Mouse (Mus musculus) ES-Bruce4 (cell line): ENCODE data around the gene Bola1. TPM values are rescaled to one million over a fixed set of nuclear protein-coding genes. Genes with fewer than 3 reads are reported as not detected.

Experiments used
- H3K27ac ChIP-seq: 2 replicates; pipeline ENCODE4 v1.5.1; 2012; ENCODE audit warnings: low read length, inconsistent platforms; ENCODE audit not compliant: insufficient read depth
- H3K27me3 ChIP-seq: 2 replicates; pipeline ENCODE4 v1.6.1; 2012; ENCODE audit warnings: mild to moderate bottlenecking, low read length, inconsistent platforms; ENCODE audit not compliant: control insufficient read depth, poor library complexity, insufficient read depth, severe bottlenecking
- H3K36me3 ChIP-seq: 2 replicates; pipeline ENCODE4 v1.6.1; 2012; ENCODE audit warnings: inconsistent platforms, mild to moderate bottlenecking, low read length, moderate library complexity; ENCODE audit not compliant: control insufficient read depth, poor library complexity, insufficient read depth, severe bottlenecking
- H3K4me1 ChIP-seq: one replicate; pipeline ENCODE4 v1.8.1; 2011; ENCODE audit warnings: low read length; ENCODE audit not compliant: control insufficient read depth, insufficient read depth
- H3K4me3 ChIP-seq: 2 replicates; pipeline ENCODE4 v1.5.1; 2011; ENCODE audit warnings: low read depth, mild to moderate bottlenecking, low read length
- H3K9ac ChIP-seq: 2 replicates; pipeline ENCODE4 v1.6.1; 2012; ENCODE audit warnings: low read depth, mild to moderate bottlenecking, inconsistent platforms; ENCODE audit not compliant: poor library complexity, severe bottlenecking
- H3K9me3 ChIP-seq: replicated peaks from 2 replicates; pipeline ENCODE4 v1.6.1; 2012; ENCODE audit warnings: mild to moderate bottlenecking, low read length, inconsistent platforms; ENCODE audit not compliant: control insufficient read depth, poor library complexity, insufficient read depth, severe bottlenecking
- CTCF ChIP-seq: IDR thresholded peaks from one replicate; pipeline ENCODE4 v1.8.1; 2011; ENCODE audit warnings: low read depth, low read length
- EP300 ChIP-seq: IDR thresholded peaks from 2 replicates; pipeline ENCODE4 v1.6.1; 2011; ENCODE audit warnings: low read depth, low read length; ENCODE audit not compliant: insufficient read depth
- POLR2A ChIP-seq: IDR thresholded peaks from one replicate; pipeline ENCODE4 v1.8.1; 2011; ENCODE audit warnings: low read length; ENCODE audit not compliant: insufficient read depth
- polyA plus RNA-seq: library from polyadenylated mRNA; stranded (reverse); fragments of >200 nt; gene quantifications from 2 replicates; pipeline ENCODE4 v1.2.4, GENCODE M21; 2011; ENCODE audit warnings: low read depth; ENCODE audit not compliant: missing spikeins, insufficient read depth, insufficient read length

Gene Bola1
- polyA plus RNA-seq, 1 experiment = 18.1 TPM

- Histone ChIP-seq H3K4me1 (no peaks in the 10 kb centered on the region), H3K9ac (no peak overlapping the region), H3K9me3 (no peaks in the 10 kb centered on the region), H3K27me3 (no peaks in the 10 kb centered on the region), H3K27ac (no peak overlapping the region), H3K36me3 (no peaks in the 10 kb centered on the region), H3K4me3 (no peak overlapping the region)
- TF ChIP-seq CTCF (no peak), POLR2A (no peak), EP300 (no peak)
Observed at GRCm38 (mm10) chr3:96230404-96230803, 10.9 kb upstream of the Bola1 start.

DNA sequence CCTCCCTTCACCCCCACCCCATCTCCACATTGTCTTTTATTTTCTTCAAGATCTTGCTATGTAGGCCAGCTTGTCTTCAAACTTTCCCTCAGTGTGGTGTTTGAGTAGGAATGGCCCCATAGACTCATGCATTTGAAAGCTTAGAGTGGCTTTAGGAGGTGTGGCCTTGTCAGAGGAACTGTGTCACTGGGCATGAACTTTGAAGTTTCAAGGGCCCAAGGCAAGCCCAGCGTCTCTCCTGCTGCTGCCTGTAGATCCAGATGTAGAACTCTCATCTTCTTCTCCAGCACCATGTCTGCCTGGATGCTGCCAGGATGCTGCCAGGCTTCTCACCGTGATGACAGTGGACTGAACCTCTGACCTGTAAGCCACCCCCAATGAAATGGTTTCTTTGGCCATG is 9.3 kb upstream of the Bola1 start:
- Histone ChIP-seq H3K36me3 (no peaks in the 10 kb centered on the region), H3K9me3 (no peaks in the 10 kb centered on the region), H3K4me1 (no peaks in the 10 kb centered on the region), H3K9ac (no peak overlapping the region), H3K4me3 (no peak overlapping the region), H3K27ac (no peak overlapping the region), H3K27me3 (no peaks in the 10 kb centered on the region)
- TF ChIP-seq CTCF = no peak
- no peak for TF ChIP-seq EP300
- TF ChIP-seq POLR2A = no peak

DNA sequence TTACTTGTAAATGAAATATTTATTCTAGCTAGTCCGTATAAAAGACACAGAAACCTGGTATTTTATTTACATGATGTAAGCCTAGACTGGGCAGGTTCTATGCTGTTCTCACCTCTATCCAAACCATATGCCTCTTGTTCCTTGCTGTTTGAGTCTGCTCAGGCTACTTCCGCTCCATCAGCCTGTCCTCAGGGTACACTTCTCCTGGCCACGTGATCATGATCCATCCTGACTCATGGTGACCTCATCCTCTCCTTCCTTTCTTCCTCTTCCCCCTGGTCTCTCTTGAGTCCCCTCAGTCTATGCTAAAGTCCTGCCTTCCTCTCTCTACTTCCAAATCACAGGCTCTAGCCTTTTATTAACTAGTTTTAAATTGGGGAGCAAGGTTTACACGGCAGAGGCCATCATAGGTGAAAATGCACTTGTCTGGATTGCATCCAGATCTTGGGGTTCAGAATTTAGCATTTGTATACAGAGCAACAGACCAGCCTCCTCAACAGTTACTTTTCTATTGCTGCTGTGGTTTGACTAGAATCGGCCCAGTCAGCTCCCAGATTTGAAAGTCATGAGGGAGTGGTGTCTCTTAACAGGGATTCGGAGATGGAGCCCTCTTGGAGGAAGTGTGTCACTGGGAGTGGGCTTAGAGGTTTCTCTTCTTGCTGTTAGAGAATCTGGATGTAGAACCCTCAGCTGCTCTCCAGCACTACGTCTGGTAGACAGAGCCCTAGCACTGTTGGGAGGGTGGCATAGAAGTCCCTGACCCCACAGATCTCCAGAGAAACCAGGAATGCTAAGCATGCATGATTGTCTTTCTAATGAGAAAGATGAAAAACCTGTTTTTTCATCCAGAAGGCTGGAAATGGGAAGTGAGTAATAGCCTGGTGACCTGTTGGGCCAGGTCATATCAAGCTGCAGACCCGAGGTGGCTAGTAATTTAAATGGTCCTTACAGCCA is 7.5 kb upstream of the Bola1 start:
- H3K4me3 ChIP-seq = no peak overlapping the region
- H3K36me3 ChIP-seq = no peaks in the 10 kb centered on the region
- no peak overlapping the region for H3K27ac ChIP-seq
- no peaks in the 10 kb centered on the region for H3K27me3 ChIP-seq
- H3K4me1 ChIP-seq = no peaks in the 10 kb centered on the region
- no peaks in the 10 kb centered on the region for H3K9me3 ChIP-seq
- no peak overlapping the region for H3K9ac ChIP-seq
- TF ChIP-seq CTCF (no peak), EP300 (no peak), POLR2A (no peak)

DNA sequence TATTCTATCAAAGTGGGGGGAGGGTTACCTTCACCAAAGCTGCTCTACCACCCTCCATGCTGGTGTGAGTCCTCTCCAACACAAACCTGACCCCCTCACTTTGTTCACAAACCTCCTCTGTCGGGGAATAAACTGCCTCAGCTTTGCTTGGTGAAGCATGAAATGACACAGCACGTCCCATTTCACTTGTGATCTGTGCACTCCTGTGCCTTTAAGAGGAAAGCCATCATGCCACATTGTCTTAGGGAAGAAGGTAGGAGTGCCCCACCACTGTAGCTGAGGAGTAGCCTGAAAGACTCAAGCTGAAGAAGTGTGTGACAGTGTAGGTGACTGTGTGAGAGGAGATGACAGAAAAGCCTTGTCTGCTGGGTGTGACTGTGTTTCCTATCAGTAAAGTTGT is 5.9 kb upstream of the Bola1 start:
- Histone ChIP-seq H3K4me3 (no peak overlapping the region), H3K36me3 (no peaks in the 10 kb centered on the region), H3K4me1 (no peaks in the 10 kb centered on the region), H3K27ac (no peak overlapping the region), H3K27me3 (no peaks in the 10 kb centered on the region), H3K9me3 (no peaks in the 10 kb centered on the region), H3K9ac (no peak overlapping the region)
- TF ChIP-seq CTCF (no peak), POLR2A (no peak), EP300 (no peak)

GRCm38 (mm10) chr3:96222774-96223173 is 3.3 kb upstream of the Bola1 start:
- TF ChIP-seq POLR2A (no peak), EP300 (no peak), CTCF (no peak)
- no peaks in the 10 kb centered on the region for H3K9me3 ChIP-seq
- no peaks in the 10 kb centered on the region for H3K36me3 ChIP-seq
- no peaks in the 10 kb centered on the region for H3K4me1 ChIP-seq
- H3K4me3 ChIP-seq = no peak overlapping the region
- H3K27ac ChIP-seq = no peak overlapping the region
- H3K27me3 ChIP-seq = no peaks in the 10 kb centered on the region
- H3K9ac ChIP-seq = no peak overlapping the region

- H3K36me3 ChIP-seq = no peaks in the 10 kb centered on the region
- H3K4me1 ChIP-seq = no peaks in the 10 kb centered on the region
- H3K27ac ChIP-seq = peak overlapping the region; percentile 46
- peak overlapping the region; percentile 63 for H3K9ac ChIP-seq
- peak overlapping the region; percentile 83 for H3K4me3 ChIP-seq
- H3K27me3 ChIP-seq = no peaks in the 10 kb centered on the region
- TF ChIP-seq CTCF (no peak), POLR2A (no peak), EP300 (no peak)
- no peaks in the 10 kb centered on the region for H3K9me3 ChIP-seq
Observed at GRCm38 (mm10) chr3:96221640-96222038, 2.1 kb upstream of the Bola1 start.
